Mouse (Mus musculus) kidney, postnatal 4 days (tissue): ENCODE results near the gene Gm17467.
"Not testable (repeated sequence)": the region's sequence is repeated elsewhere in the genome, so short reads cannot be mapped to it uniquely, and the experiment has no call there.

ENCODE experiments used
- DNase-seq, 2 experiments: peaks; one replicate each; pipeline ENCODE4 v3.0.0; 2021; ENCODE audit warnings: mixed read lengths in 2 of 2

The Gm17467 gene

GRCm38 (mm10) chrX:123704691-123705090 lies at the start of gene Gm17467:
Gene Gm17467, minus strand, starts transcription at chrX:123704791.
- not testable (repeated sequence) for DNase-seq
